9 mouse cellular contexts compared by ENCODE assay signal in genomic region chr15:11038476-11038875, GRCm38 (mm10). TPM values are rescaled to one million over a fixed set of nuclear protein-coding genes. Genes with fewer than 3 reads are reported as not detected.
DNase-seq lines count a peak whose midpoint lies in the region; ATAC-seq and TF ChIP-seq lines count a peak whose summit lies in the region.
"Had no signal": no experiment of that assay in that cellular context is flagged by ENCODE, and none has a peak within 500 bp of the region (broad histone marks: within the 10 kb centered on the region; RNA-seq: fewer than 3 reads in every experiment).

No protein-coding gene starts in this region.

- TF ChIP-seq CTCF in liver, postnatal 0 days (IDR thresholded peaks at IDR 0.05; ENCODE audit: low read depth), result peak; percentile 74

- WGBS in liver, postnatal 0 days (ENCODE audit: insufficient replicate concordance), result 2% methylated on average over 12 of the region's 12 CpGs
- 3% methylated on average over 12 of the region's 12 CpGs for WGBS in liver, embryonic 11.5 days
- WGBS in limb, embryonic 10.5 days, result 5% methylated on average over 12 of the region's 12 CpGs

- H3K36me3 ChIP-seq in liver, postnatal 0 days (replicated peaks; ENCODE audit: insufficient read depth, low read length), result no peaks in the 10 kb centered on the region
- no peaks in the 10 kb centered on the region for H3K36me3 ChIP-seq in liver, embryonic 11.5 days (ENCODE audit: control insufficient read depth, insufficient read depth, low read length)
- H3K36me3 ChIP-seq in limb, embryonic 10.5 days, result no peaks in the 10 kb centered on the region
- H3K36me3 ChIP-seq: heart, embryonic 15.5 days had no signal

- no peak for ATAC-seq in liver, postnatal 0 days
- ATAC-seq in liver, embryonic 11.5 days (replicated peaks; ENCODE audit: low FRiP score), result no peak

- no peak overlapping the region for H3K4me3 ChIP-seq in liver, postnatal 0 days (ENCODE audit: low read depth, low read length)
- H3K4me3 ChIP-seq in liver, embryonic 11.5 days (ENCODE audit: low read depth, low read length), result no peak overlapping the region
- no peak overlapping the region for H3K4me3 ChIP-seq in limb, embryonic 10.5 days
- H3K4me3 ChIP-seq: heart, embryonic 15.5 days had no signal

- TF ChIP-seq EP300 in liver, postnatal 0 days (IDR thresholded peaks at IDR 0.05; ENCODE audit: low read depth), result no peak

- H3K27me3 ChIP-seq in liver, postnatal 0 days (ENCODE audit: insufficient read depth, low read length), result peaks cover 36% of the 10 kb centered on the region
- peaks cover 41% of the 10 kb centered on the region for H3K27me3 ChIP-seq in liver, embryonic 11.5 days (replicated peaks; ENCODE audit: control insufficient read depth, insufficient read depth, low read length)
- H3K27me3 ChIP-seq in limb, embryonic 10.5 days (ENCODE audit: low read depth, poor library complexity, severe bottlenecking), result peaks cover 57% of the 10 kb centered on the region

- H3K4me1 ChIP-seq in liver, postnatal 0 days (ENCODE audit: insufficient read depth), result no peaks in the 10 kb centered on the region
- H3K4me1 ChIP-seq in liver, embryonic 11.5 days (replicated peaks; ENCODE audit: control insufficient read depth, insufficient read depth, low read length), result peaks cover 6% of the 10 kb centered on the region
- H3K4me1 ChIP-seq in limb, embryonic 10.5 days, result peaks cover 23% of the 10 kb centered on the region

- H3K9me3 ChIP-seq in liver, postnatal 0 days (ENCODE audit: low read length), result no peaks in the 10 kb centered on the region
- no peaks in the 10 kb centered on the region for H3K9me3 ChIP-seq in liver, embryonic 11.5 days (ENCODE audit: control insufficient read depth, low read length)
- H3K9me3 ChIP-seq in limb, embryonic 10.5 days (replicated peaks), result no peaks in the 10 kb centered on the region
- H3K9me3 ChIP-seq: heart, embryonic 15.5 days had no signal

- H3K4me2 ChIP-seq in liver, postnatal 0 days (ENCODE audit: low read depth, low read length), result no peak overlapping the region
- H3K4me2 ChIP-seq in liver, embryonic 11.5 days, result no peak overlapping the region

- peak; percentile 19 for DNase-seq in adrenal gland, adult 2 months
- DNase-seq in adrenal gland, postnatal 25 days, result no peak
- DNase-seq in liver, postnatal 0 days, result peak; percentile 28
- DNase-seq in liver, embryonic 11.5 days (ENCODE audit: low spot score), result no peak
- DNase-seq in brain, embryonic 18.5 days (ENCODE audit: low read depth, low spot score), result peak; percentile 24
- peak; percentile 63 for DNase-seq in heart, postnatal 4 days
- peak; percentile 47 for DNase-seq in limb, embryonic 10.5 days (ENCODE audit: low spot score)
- peak; percentile 39 for DNase-seq in right cerebral cortex, postnatal 14 days

- no peak overlapping the region for H3K27ac ChIP-seq in liver, postnatal 0 days (ENCODE audit: low read depth)
- no peak overlapping the region for H3K27ac ChIP-seq in liver, embryonic 11.5 days (ENCODE audit: low read depth, low read length)
- no peak overlapping the region for H3K27ac ChIP-seq in limb, embryonic 10.5 days
- H3K27ac ChIP-seq: heart, embryonic 15.5 days had no signal

- H3K9ac ChIP-seq in liver, postnatal 0 days (replicated peaks), result no peak overlapping the region
- no peak overlapping the region for H3K9ac ChIP-seq in liver, embryonic 11.5 days (ENCODE audit: low read depth, low read length)
- H3K9ac ChIP-seq: heart, embryonic 15.5 days had no signal

RNA-seq across cellular contexts. Expression of gene Rxfp3, which starts 0.7 kb away (rescaled TPM):
- total RNA-seq in adrenal gland, adult 2 months (2021), result not detected
- not detected in 2 replicates for polyA plus RNA-seq in adrenal gland, adult 2 months (2012; rRNA removed)
- not detected in 2 replicates for total RNA-seq in adrenal gland, postnatal 25 days (2021)
- polyA plus RNA-seq in liver, postnatal 0 days (2015; fragmentation: Nextera tagmentation; extraction: Ambion mirVana), result not detected in 2 replicates
- polyA plus RNA-seq in liver, embryonic 11.5 days (2014; fragmentation: Nextera tagmentation; extraction: Ambion mirVana), result 0.12 and 0.26 TPM in 2 replicates
- total RNA-seq in heart, postnatal 4 days (2021), result under 1 TPM; 0.05 to 0.09 TPM
- 0.05 and 0.15 TPM in 2 replicates for polyA plus RNA-seq in limb, embryonic 10.5 days (2016; fragmentation: Nextera tagmentation; extraction: Ambion mirVana)

RNA-seq across cellular contexts. Expression of gene Adamts12, which starts 26.1 kb away (rescaled TPM):
- 1 to 10 TPM; 3.8 to 4.0 TPM for total RNA-seq in adrenal gland, adult 2 months (2021)
- polyA plus RNA-seq in adrenal gland, adult 2 months (2012; rRNA removed), result 0.40 and 0.48 TPM in 2 replicates
- 5.6 and 6.4 TPM in 2 replicates for total RNA-seq in adrenal gland, postnatal 25 days (2021)
- polyA plus RNA-seq in liver, postnatal 0 days (2015; fragmentation: Nextera tagmentation; extraction: Ambion mirVana), result 0.20 and 0.38 TPM in 2 replicates
- polyA plus RNA-seq in liver, embryonic 11.5 days (2014; fragmentation: Nextera tagmentation; extraction: Ambion mirVana), result 1.4 TPM in 2 replicates
- 10 to 100 TPM; 16.4 to 18.4 TPM for total RNA-seq in heart, postnatal 4 days (2021)
- polyA plus RNA-seq in limb, embryonic 10.5 days (2016; fragmentation: Nextera tagmentation; extraction: Ambion mirVana), result 1.0 and 1.6 TPM in 2 replicates

RNA-seq across cellular contexts. Expression of gene Slc45a2, which starts 38.0 kb away (rescaled TPM):
- not detected for total RNA-seq in adrenal gland, adult 2 months (2021)
- 0.04 TPM in 1 of 2 replicates, not detected in the other for polyA plus RNA-seq in adrenal gland, adult 2 months (2012; rRNA removed)
- not detected in 2 replicates for total RNA-seq in adrenal gland, postnatal 25 days (2021)
- polyA plus RNA-seq in liver, postnatal 0 days (2015; fragmentation: Nextera tagmentation; extraction: Ambion mirVana), result 0.04 and 0.05 TPM in 2 replicates
- 0.05 and 0.09 TPM in 2 replicates for polyA plus RNA-seq in liver, embryonic 11.5 days (2014; fragmentation: Nextera tagmentation; extraction: Ambion mirVana)
- under 1 TPM in 1 of 2 experiments, not detected in 1; 0.10 TPM for total RNA-seq in heart, postnatal 4 days (2021)
- 0.05 TPM in 1 of 2 replicates, not detected in the other for polyA plus RNA-seq in limb, embryonic 10.5 days (2016; fragmentation: Nextera tagmentation; extraction: Ambion mirVana)

RNA-seq across cellular contexts. Expression of gene Amacr, which starts 56.9 kb away (rescaled TPM):
- total RNA-seq in adrenal gland, adult 2 months (2021), result 10 to 100 TPM; 18.9 to 22.0 TPM
- polyA plus RNA-seq in adrenal gland, adult 2 months (2012; rRNA removed), result 7.5 and 9.5 TPM in 2 replicates
- 21.1 and 22.2 TPM in 2 replicates for total RNA-seq in adrenal gland, postnatal 25 days (2021)
- 114 and 124 TPM in 2 replicates for polyA plus RNA-seq in liver, postnatal 0 days (2015; fragmentation: Nextera tagmentation; extraction: Ambion mirVana)
- polyA plus RNA-seq in liver, embryonic 11.5 days (2014; fragmentation: Nextera tagmentation; extraction: Ambion mirVana), result 15.9 and 17.9 TPM in 2 replicates
- 10 to 100 TPM; 14.6 to 15.6 TPM for total RNA-seq in heart, postnatal 4 days (2021)
- polyA plus RNA-seq in limb, embryonic 10.5 days (2016; fragmentation: Nextera tagmentation; extraction: Ambion mirVana), result 13.3 and 15.9 TPM in 2 replicates

Comparison
In these comparisons a context has a peak if more than half of its experiments do, and no peak if none do; other contexts are left out.
1. DNase-seq: peak in adrenal gland, adult 2 months (single experiment), liver, postnatal 0 days (single experiment), brain, embryonic 18.5 days (single experiment), heart, postnatal 4 days (single experiment), limb, embryonic 10.5 days (single experiment) and right cerebral cortex, postnatal 14 days (single experiment); none in adrenal gland, postnatal 25 days (single experiment) and liver, embryonic 11.5 days (single experiment).